Mouse (Mus musculus): ENCODE results near the gene Rnf225. TPM values are rescaled to one million over a fixed set of nuclear protein-coding genes. Genes with fewer than 3 reads are reported as not detected.
"Not testable (repeated sequence)": the region's sequence is repeated elsewhere in the genome, so short reads cannot be mapped to it uniquely, and the experiment has no call there.

The Rnf225 gene
- polyA plus RNA-seq, 1 experiment from 2014 or later = 0.77 TPM

DNA sequence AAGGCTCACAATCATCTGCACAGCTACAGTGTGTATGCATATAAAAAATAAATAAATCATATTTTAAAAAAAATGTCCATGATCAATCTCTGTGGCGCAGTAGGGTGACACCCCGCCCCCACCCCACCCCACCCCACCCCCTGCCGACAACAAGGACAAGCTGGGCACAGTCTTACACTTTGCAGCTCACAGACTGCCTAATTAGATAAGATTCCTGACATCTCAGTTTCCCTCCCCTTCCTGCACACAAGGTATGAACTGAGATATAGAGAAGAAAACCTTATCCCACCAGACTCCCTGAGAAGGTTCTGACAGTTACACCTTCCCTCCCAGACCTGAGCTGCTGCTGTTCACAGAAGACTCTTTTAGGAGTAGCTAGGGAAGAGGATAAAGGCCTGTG is 7.6 kb downstream of the Rnf225 start:
- no peaks in the 10 kb centered on the region for H3K36me3 ChIP-seq
- H3K27me3 ChIP-seq = no peaks in the 10 kb centered on the region
- ATAC-seq (replicated peaks; ENCODE audit: low FRiP score) = no peak
- no peak overlapping the region for H3K9ac ChIP-seq
- H3K4me3 ChIP-seq (replicated peaks) = no peak overlapping the region
- WGBS = 80% methylated on average over 3 of the region's 3 CpGs
- H3K9me3 ChIP-seq (replicated peaks) = no peaks in the 10 kb centered on the region
- H3K4me1 ChIP-seq = no peaks in the 10 kb centered on the region
- no peak overlapping the region for H3K4me2 ChIP-seq
- H3K27ac ChIP-seq = no peak overlapping the region

DNA sequence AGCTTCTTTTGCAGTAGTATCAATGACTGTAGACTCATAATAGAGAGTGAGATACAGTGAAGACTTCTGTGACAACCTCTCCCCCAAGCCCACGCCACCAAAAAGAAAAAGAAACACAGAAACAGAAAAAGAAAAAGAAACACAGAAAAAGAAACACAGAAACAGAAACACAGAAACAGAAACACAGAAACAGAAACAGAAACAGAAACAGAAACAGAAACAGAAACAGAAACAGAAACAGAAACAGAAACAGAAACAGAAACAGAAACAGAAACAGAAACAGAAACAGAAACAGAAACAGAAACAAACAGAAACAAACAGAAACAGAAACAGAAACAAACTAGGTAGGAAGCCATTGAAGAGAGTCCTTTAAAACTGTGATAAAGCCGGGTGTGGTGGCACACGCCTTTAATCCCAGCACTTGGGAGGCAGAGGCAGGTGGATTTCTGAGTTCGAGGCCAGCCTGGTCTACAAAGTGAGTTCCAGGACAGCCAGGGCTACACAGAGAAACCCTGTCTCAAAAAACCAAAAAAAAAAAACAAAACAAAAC is 10.1 kb downstream of the Rnf225 start:
- H3K4me3 ChIP-seq (replicated peaks); H3K4me2 ChIP-seq; H3K9me3 ChIP-seq (replicated peaks); H3K27me3 ChIP-seq; H3K9ac ChIP-seq; H3K27ac ChIP-seq; ATAC-seq (replicated peaks; ENCODE audit: low FRiP score); H3K4me1 ChIP-seq; H3K36me3 ChIP-seq: not testable (repeated sequence)
- 89% methylated on average over 4 of the region's 4 CpGs for WGBS

- 82% methylated on average over 4 of the region's 4 CpGs for WGBS
- Histone ChIP-seq H3K9ac (no peak overlapping the region), H3K4me3 (replicated peaks) (no peak overlapping the region), H3K4me1 (no peaks in the 10 kb centered on the region), H3K4me2 (no peak overlapping the region), H3K9me3 (replicated peaks) (no peaks in the 10 kb centered on the region), H3K27ac (no peak overlapping the region), H3K36me3 (no peaks in the 10 kb centered on the region), H3K27me3 (no peaks in the 10 kb centered on the region)
- no peak for ATAC-seq (replicated peaks; ENCODE audit: low FRiP score)
Observed at GRCm38 (mm10) chr7:12940599-12940998, 13.4 kb downstream of the Rnf225 start.

- Histone ChIP-seq H3K27me3 (0 out of 2 replicates have a peak, but pooled peaks cover 2% of the 10 kb centered on the region), H3K9ac (no peak overlapping the region), H3K4me3 (replicated peaks) (no peak overlapping the region), H3K36me3 (no peaks in the 10 kb centered on the region), H3K9me3 (replicated peaks) (no peaks in the 10 kb centered on the region), H3K27ac (no peak overlapping the region), H3K4me1 (no peaks in the 10 kb centered on the region), H3K4me2 (no peak overlapping the region)
- no peak for ATAC-seq (replicated peaks; ENCODE audit: low FRiP score)
Observed at GRCm38 (mm10) chr7:12943488-12943887, 16.3 kb downstream of the Rnf225 start.

- peak; percentile 98 for ATAC-seq (replicated peaks; ENCODE audit: low FRiP score)
- H3K4me2 ChIP-seq = peak overlapping the region; percentile 84
- 9% methylated on average over 35 of the region's 35 CpGs for WGBS
Observed at GRCm38 (mm10) chr7:12949032-12949871, 22.0 kb downstream of the Rnf225 start.

DNA sequence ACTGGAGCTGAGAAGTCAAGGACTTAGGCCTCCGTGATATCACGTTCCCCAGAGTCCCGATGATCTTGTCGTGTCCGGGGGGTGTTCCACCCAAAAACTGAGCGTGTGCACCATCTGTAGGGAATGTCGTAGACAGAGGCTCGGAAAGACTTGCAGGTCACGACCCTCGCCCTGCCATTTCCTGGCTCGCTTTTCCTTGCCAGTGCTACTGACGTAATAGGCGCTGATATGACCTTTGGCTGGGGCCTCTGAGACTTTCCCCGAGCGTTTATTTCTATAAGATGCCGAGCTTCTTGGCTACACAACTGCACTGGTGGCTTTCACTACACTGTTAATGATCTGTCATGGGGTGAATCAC is 22.6 kb downstream of the Rnf225 start:
- Histone ChIP-seq H3K27me3 (0 out of 2 replicates have a peak, but pooled peaks cover 2% of the 10 kb centered on the region), H3K4me3 (replicated peaks) (peak overlapping the region; percentile 53), H3K4me2 (peak overlapping the region; percentile 84), H3K27ac (peak overlapping the region; percentile 89), H3K9ac (peak overlapping the region; percentile 59), H3K4me1 (peaks cover 12% of the 10 kb centered on the region), H3K9me3 (replicated peaks) (no peaks in the 10 kb centered on the region), H3K36me3 (no peaks in the 10 kb centered on the region)
- ATAC-seq (replicated peaks; ENCODE audit: low FRiP score) = no peak; the same call in 1 of the 2 replicates
- 2% methylated on average over 16 of the region's 16 CpGs for WGBS

More at GRCm38 (mm10) chr7:12949032-12949871, 22.0 kb downstream of the Rnf225 start:
- Histone ChIP-seq H3K4me1 (peaks cover 12% of the 10 kb centered on the region), H3K27ac (peak overlapping the region; percentile 89), H3K27me3 (0 out of 2 replicates have a peak, but pooled peaks cover 2% of the 10 kb centered on the region), H3K9ac (peak overlapping the region; percentile 59), H3K9me3 (replicated peaks) (no peaks in the 10 kb centered on the region), H3K36me3 (no peaks in the 10 kb centered on the region), H3K4me3 (replicated peaks) (peak overlapping the region; percentile 53)

DNA sequence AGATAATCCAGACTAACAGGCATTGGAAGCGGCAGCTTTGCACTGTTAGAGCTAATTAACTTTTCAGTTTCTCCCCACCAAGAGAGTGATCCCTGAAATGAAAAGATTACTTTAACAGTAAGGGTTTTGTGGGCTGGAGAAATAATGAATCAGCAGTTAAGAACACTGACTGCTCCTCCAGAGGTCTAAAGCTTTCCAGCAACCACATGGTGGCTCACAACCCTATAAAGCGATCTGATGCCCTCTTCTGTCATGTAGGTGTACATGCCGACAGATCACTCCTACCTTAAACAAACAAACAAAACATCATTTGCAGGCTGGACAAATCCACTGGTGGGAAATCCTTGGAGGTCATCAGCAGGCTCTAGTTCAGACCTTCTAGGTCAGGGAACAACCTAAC is 27.7 kb downstream of the Rnf225 start:
- Histone ChIP-seq H3K4me1 (peaks cover 4% of the 10 kb centered on the region), H3K27ac (no peak overlapping the region), H3K9me3 (replicated peaks) (no peaks in the 10 kb centered on the region), H3K4me3 (replicated peaks) (no peak overlapping the region), H3K9ac (no peak overlapping the region), H3K36me3 (no peaks in the 10 kb centered on the region), H3K4me2 (no peak overlapping the region), H3K27me3 (no peaks in the 10 kb centered on the region)
- WGBS = 51% methylated on average over 3 of the region's 3 CpGs
- ATAC-seq (replicated peaks; ENCODE audit: low FRiP score) = no peak

GRCm38 (mm10) chr7:12957511-12957910 is 30.3 kb downstream of the Rnf225 start:
- Histone ChIP-seq H3K36me3 (no peaks in the 10 kb centered on the region), H3K9me3 (replicated peaks) (no peaks in the 10 kb centered on the region), H3K27me3 (no peaks in the 10 kb centered on the region), H3K9ac (no peak overlapping the region), H3K4me1 (peaks cover 3% of the 10 kb centered on the region; the same call in 1 of the 2 replicates), H3K4me2 (no peak overlapping the region), H3K27ac (no peak overlapping the region), H3K4me3 (replicated peaks) (no peak overlapping the region)
- WGBS = 74% methylated on average over 5 of the region's 5 CpGs
- ATAC-seq (replicated peaks; ENCODE audit: low FRiP score) = no peak

- Histone ChIP-seq H3K9ac (no peak overlapping the region), H3K4me2 (no peak overlapping the region), H3K4me1 (peaks cover 3% of the 10 kb centered on the region; the same call in 1 of the 2 replicates), H3K27me3 (no peaks in the 10 kb centered on the region), H3K27ac (no peak overlapping the region), H3K36me3 (no peaks in the 10 kb centered on the region), H3K9me3 (replicated peaks) (no peaks in the 10 kb centered on the region), H3K4me3 (replicated peaks) (no peak overlapping the region)
- WGBS = 74% methylated on average over 4 of the region's 4 CpGs
- no peak for ATAC-seq (replicated peaks; ENCODE audit: low FRiP score)
Observed at GRCm38 (mm10) chr7:12958948-12959347, 31.7 kb downstream of the Rnf225 start.

GRCm38 (mm10) chr7:12959718-12960117 is 32.5 kb downstream of the Rnf225 start:
- no peaks in the 10 kb centered on the region for H3K27me3 ChIP-seq
- WGBS = 31% methylated on average over 4 of the region's 4 CpGs

DNA sequence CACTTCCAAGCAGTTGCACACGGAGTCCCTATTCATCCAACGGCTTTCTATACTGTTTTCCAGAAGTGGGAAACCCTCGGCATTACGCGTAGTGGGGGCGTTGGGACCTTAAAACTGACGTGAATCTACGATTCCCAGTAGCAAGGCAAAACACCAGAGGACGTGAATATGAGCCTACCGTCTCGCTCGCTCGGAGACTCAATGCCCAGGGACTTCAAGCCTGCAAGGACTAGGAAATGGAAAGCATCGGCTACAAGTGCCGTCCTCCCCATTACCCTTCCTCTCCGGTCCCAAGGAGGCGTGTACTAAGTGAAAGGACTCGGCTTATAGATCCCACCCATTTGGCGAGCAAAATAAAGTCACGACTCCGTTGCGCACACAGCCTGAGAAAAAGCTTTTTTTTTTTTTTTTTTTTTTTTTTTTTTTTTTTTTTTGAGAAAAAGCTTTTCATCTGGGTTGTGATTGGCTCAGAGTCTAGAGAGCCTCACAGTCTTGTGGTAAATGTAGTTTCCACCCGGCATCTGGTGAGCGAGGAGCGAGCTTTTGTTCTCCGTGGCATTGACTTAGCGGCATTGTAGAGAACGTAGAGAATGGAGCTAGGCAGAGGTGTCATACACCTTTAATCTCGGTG is 34.4 kb downstream of the Rnf225 start:
- 1% methylated on average over 29 of the region's 29 CpGs for WGBS

More at GRCm38 (mm10) chr7:12959718-12960117, 32.5 kb downstream of the Rnf225 start:
- H3K4me3 ChIP-seq (replicated peaks) = no peak overlapping the region
- H3K27ac ChIP-seq = no peak overlapping the region
- ATAC-seq (replicated peaks; ENCODE audit: low FRiP score) = no peak
- H3K9me3 ChIP-seq (replicated peaks) = no peaks in the 10 kb centered on the region
- H3K36me3 ChIP-seq = no peaks in the 10 kb centered on the region
- H3K9ac ChIP-seq = no peak overlapping the region
- no peak overlapping the region for H3K4me2 ChIP-seq
- H3K4me1 ChIP-seq = peaks cover 3% of the 10 kb centered on the region; the same call in 1 of the 2 replicates

DNA sequence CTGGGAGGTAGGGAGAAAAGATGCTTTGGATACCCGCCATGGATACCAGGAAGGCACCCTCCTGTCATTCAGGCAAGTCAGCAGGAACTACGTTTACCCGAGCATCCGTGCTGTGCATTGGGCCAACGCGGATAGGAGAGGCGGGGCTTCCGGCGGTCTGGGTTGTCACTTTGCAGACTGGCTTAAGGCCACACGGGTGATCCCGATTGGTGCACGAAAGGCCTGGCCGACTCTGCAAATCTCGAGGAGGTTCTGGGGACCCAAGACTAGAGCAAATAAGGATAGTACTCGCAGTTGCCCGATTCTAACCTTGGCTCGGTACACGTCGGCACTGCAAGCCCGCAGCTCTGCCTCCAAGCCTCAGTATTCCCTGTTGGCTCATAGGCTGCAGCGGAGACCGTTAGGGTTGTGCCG is 38.5 kb downstream of the Rnf225 start, which contains the start of gene Zfp324:
Gene Zfp324, plus strand, starts transcription at position 161 of the 414 bp plus-strand sequence.
- peak within 1 kb of the TSS; percentile 91 for H3K9ac ChIP-seq
- no peaks in the 10 kb centered on the region for H3K9me3 ChIP-seq (replicated peaks)
- H3K4me2 ChIP-seq = peak within 1 kb of the TSS; percentile 93
- H3K4me3 ChIP-seq (replicated peaks) = peak within 1 kb of the TSS; percentile 89
- H3K36me3 ChIP-seq = peaks cover 22% of the 10 kb centered on the region
- peaks cover 21% of the 10 kb centered on the region for H3K4me1 ChIP-seq
- H3K27ac ChIP-seq = peak within 1 kb of the TSS; percentile 90
- WGBS = under 1% methylated on average over 23 of the region's 23 CpGs
- H3K27me3 ChIP-seq = no peaks in the 10 kb centered on the region
- peak; percentile 94 for ATAC-seq (replicated peaks; ENCODE audit: low FRiP score)

More for the DNA sequence above, 34.4 kb downstream of the Rnf225 start:
- Histone ChIP-seq H3K9ac (peak overlapping the region; percentile 51), H3K9me3 (replicated peaks) (no peaks in the 10 kb centered on the region), H3K4me3 (replicated peaks) (peak overlapping the region; percentile 52), H3K27me3 (no peaks in the 10 kb centered on the region), H3K4me2 (peak overlapping the region; percentile 60), H3K27ac (peak overlapping the region; percentile 80), H3K4me1 (peaks cover 12% of the 10 kb centered on the region), H3K36me3 (no peaks in the 10 kb centered on the region)
- ATAC-seq (replicated peaks; ENCODE audit: low FRiP score) = peak; percentile 56

Measured in kidney, embryonic 15.5 days (tissue).